Mouse (Mus musculus): ENCODE results near the gene Foxd4. TPM values are rescaled to one million over a fixed set of nuclear protein-coding genes. Genes with fewer than 3 reads are reported as not detected.
"Not testable (repeated sequence)": the region's sequence is repeated elsewhere in the genome, so short reads cannot be mapped to it uniquely, and the experiment has no call there.

Gene Foxd4
- total RNA-seq, 2 experiments from 2014 or later: not detected

DNA sequence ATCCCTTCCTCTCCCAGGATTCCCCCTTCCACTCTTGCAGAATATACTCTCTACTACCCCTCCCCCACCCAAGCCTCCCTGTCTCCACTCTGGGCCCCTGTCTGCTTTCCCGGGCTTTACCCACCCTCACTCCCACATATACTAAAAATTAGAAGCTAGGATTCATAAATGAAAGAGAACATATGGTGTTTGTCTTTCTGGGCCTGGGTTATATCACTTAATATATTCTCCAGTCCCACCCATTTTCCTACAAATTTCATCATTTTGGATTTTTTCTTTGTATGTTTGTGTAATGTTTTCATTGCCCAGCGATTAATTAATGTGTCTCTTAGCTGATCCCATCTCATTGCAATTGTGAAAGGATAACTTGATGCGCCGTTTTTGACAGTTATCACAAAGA is 19.8 kb downstream of the Foxd4 start:
- intact Hi-C loops (cut with DNase I): no loop called here
- no peak for DNase-seq

DNA sequence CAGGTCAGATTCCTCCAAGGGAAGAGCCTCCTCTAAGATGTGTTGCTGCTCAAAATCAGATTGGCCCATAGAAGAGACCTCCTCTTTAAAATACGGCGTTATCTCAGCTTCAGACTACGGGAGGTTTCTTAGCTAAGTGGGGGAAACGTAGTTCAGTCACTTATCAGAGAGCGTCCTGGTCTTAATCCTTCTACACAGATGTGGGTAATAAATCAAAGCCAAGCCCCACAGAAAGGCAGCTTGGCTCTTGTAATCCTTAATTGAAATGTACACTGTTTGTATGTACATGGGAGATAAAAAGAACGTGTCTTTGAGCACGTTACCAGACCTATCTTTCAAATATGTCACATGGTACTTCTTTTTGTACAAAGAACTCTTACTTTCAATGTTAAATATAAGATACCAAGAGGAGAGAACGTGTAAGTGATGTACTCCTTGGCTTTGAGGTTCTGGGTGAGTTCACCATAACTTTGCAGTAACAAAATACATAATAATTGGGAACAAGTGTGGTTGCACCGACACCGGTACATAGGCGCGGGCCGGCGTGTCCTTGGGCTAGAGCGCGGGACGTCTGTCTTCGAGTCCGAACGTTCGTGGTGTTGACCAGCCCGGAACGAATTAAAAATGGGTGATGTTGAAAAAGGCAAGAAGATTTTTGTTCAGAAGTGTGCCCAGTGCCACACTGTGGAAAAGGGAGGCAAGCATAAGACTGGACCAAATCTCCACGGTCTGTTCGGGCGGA is 25.7 kb downstream of the Foxd4 start, which contains the start of gene Gm10053:
Gene Gm10053 (plus strand): TSS at position 558 of the 742 bp plus-strand sequence.
- DNase-seq; intact Hi-C loops (cut with DNase I): not testable (repeated sequence)

DNA sequence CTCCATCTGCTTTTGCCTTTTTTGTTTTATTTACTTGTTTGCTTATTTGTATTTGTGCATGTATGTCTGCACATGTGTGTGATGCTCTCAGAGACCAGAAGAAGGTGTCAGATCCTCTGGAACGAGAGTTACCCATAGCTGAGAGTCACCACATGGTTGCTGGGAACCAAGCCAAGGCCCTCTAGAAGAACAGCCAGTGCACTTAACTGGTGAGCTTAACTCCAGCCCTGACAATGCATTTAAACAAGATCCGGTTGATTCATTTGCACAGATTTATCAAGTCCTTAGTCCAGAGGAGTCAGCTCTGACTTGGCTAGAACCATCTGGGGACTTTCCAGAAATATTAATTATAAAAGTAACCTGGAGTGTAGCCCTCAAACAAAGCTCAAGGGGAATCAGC is 27.1 kb downstream of the Foxd4 start:
- DNase-seq: peak; percentile 48 to 61
- intact Hi-C loops (cut with DNase I): loop anchor here (5.0 kb wide), 2 partner anchors 572 to 587 kb away; no protein-coding TSS in a partner anchor

DNA sequence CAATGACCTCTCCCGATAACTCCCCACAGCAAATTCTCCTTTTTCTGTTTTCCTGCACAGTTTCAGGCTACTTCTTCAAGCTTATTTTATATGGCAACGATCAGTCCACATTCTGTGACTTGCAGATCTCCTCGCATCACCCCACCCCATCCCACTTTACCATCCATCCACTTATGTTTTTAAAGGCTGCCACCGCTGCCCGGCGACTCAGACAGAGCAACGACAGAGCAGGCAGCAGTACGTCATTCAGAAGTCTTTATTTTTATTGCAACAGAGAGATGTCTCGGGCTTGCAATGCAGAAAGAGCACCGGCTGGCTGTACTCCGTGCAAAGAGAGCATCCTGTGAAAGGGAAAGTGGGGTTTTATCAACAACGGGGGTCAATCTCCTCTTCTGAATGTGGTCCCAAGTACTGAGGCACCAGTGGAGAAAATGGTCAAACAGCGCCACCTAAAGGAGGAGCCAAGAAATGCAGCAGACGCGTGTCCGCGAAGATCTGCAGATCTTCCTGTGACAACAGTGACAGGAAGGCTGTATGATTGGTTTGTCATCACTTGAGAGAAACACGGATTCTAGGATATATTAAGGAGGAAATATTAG is 29.9 kb downstream of the Foxd4 start:
- intact Hi-C loops (cut with DNase I): loop anchor here (1.0 to 5.0 kb wide), 4 partner anchors 166 to 584 kb away; no protein-coding TSS in a partner anchor
- DNase-seq: peak; percentile 74 to 87

DNA sequence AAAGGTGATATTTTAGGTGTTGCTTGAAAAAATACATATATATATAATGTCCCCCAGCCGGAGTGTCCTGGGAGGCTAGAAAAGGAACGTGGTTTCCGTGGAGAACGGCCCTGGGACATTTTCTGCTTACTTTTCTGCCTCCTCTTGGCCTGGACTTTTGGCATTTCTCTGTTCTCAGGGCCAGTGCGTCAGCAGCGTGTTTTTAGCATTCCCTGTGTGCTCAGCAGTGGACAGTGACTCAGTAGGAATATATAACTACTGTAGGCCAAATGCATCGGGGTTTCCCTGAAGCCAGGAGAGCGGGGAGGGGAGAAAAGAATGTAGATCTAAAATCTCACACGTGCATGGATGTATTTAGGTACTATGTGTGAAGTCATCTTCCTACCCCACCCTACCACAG is 35.6 kb downstream of the Foxd4 start:
- intact Hi-C loops (cut with DNase I): no loop called here
- DNase-seq: no peak

DNA sequence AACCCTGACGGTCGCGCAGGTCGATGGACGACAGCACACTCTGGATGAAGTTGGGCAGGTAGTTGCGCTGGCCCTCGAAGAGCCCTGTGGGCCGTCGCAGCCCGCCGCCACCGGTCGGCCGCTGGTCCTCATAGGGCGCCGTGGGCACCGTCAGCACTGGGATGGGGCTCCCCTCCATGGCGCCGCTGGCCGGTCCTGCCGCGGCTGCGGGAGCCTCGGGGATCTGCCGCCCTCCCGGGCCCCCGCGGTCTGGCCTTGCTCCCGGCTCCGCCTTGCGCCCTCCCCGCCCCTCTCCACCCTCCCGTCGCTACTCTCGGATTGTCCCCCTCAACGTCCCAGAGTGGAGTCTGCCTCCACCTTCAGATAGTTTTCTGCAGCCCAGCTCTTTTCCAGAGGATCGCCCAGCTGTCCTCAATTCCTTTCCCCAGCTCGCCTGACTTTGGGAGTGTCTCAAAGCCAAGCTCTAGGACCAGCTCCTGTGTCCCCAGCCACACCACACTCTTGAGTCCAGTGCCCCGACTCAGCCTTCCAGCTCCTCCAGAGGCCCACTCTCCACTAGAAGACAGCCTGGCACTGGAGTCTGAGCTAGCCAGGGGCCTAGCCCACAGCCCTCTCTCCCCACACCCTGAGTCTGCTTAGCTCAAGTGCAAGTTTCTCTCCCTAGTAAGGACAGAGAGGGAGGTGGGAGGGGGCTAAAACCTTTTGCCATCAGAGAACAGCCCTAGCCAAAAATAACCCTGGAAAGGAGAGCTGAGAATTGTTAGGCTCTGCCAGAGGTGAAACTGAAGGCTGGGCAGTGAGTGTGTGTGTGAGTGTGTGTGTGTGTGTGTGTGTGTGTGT is 39.2 kb downstream of the Foxd4 start, which contains the start of gene Pgm5:
Gene Pgm5 (minus strand): TSS at position 244 of the 840 bp plus-strand sequence.
- peak; percentile 73 to 79 for DNase-seq
- intact Hi-C loops (cut with DNase I): no loop called here

DNA sequence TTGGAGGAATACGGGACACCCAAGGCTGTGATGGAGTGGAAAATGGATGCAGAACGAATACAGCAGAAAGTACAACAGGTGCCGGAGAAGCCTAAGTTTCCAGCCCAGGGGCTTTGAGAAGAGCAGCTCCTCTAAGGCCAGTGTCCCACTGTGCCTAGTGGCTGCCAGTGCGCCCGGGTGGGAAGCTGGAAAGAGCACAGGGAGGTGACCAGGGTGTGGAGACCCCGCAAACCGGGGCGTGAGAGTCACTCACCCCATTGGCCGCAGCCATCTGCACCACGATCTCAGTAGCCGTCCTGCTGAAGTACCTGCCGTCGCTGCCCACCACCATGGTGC is 39.8 kb downstream of the Foxd4 start:
- no peak for DNase-seq
- intact Hi-C loops (cut with DNase I): no loop called here

DNA sequence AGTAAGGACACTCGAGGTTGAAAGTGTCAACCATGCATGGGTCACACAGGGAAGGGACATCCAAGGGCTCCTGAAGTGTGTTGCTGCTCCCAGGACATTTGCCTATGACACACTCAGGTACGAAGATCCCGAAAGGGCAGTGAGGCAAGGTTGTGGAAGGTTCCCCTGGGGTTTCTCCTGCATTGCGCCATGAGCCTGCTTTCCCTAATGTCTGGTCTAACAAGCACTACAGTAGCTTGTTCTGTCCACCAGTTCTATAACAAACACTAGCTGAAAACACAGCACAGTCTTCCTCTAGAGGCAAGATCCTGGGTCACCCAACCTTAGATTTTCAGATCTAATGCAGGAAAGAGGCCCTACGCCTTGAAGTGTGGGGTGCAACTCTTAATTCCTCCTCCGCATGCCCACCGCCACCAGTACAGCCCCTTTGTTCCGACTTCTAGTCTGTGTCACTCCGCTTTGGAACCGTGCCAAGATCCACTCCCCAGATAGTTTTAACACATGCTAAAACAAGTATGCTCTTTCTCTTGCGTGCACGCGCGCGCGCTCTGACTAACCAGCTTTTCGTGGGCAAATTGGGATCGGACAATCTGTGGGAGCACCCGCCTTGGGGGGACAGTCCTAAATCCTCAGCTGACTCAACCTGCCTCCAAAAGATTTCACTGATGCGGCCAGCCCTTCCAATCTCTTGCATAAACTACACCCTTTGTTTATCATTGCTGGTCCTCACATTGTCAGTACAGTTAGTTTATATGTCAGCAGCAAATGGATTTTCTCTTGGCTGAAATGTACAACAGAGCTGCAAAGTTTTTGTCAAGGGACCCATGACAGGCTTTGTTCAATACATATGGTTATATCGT is 49.3 kb downstream of the Foxd4 start:
- intact Hi-C loops (cut with DNase I): no loop called here
- peak; percentile 63 to 74 for DNase-seq

Small RNA genes lying within 50 kb of the gene (microRNA-seq; reads per million reads assigned to microRNA genes)
- gene Mir3084-1: 0 reads per million in 2 experiments

Other genes starting within 250 kb of the Foxd4 start
- under 1 TPM; 0.07 to 0.12 TPM for gene Tmem252, start 227.2 kb downstream of the Foxd4 start, total RNA-seq (2021)
- 10 to 100 TPM; 97.4 to 98.8 TPM for gene Pgm5, start 39.3 kb downstream of the Foxd4 start, total RNA-seq (2021)
- 1,000 to 10,000 TPM in 1 of 2 experiments, 100 to 1,000 TPM in 1; 979 to 1,022 TPM for gene Gm10053, start 25.5 kb downstream of the Foxd4 start, total RNA-seq (2021)
- 10 to 100 TPM; 11.5 to 12.3 TPM for gene Cbwd1, start 60.4 kb upstream of the Foxd4 start, total RNA-seq (2021)
- 10 to 100 TPM; 16.3 to 18.5 TPM for gene Dock8, start 98.3 kb upstream of the Foxd4 start, total RNA-seq (2021)